18 mouse cellular contexts compared by ENCODE assay signal in genomic region chr6:129222188-129222800, GRCm38 (mm10). TPM values are rescaled to one million over a fixed set of nuclear protein-coding genes. Genes with fewer than 3 reads are reported as not detected.
DNase-seq lines count a peak whose midpoint lies in the region; ATAC-seq and TF ChIP-seq lines count a peak whose summit lies in the region.
"Had no signal": no experiment of that assay in that cellular context is flagged by ENCODE, and none has a peak within 500 bp of the region (broad histone marks: within the 10 kb centered on the region; RNA-seq: fewer than 3 reads in every experiment).

No protein-coding gene starts in this region.

- no peak for TF ChIP-seq CTCF in kidney, adult 2 months (conservative IDR thresholded peaks at IDR 0.05; ENCODE audit: insufficient read depth, insufficient read length, low read depth, low read length)
- TF ChIP-seq CTCF in lung, postnatal 0 days (IDR thresholded peaks at IDR 0.05) = no peak

- no peaks in the 10 kb centered on the region; the same call in 1 of the 2 replicates for H3K36me3 ChIP-seq in kidney, adult 2 months (ENCODE audit: control insufficient read depth, insufficient read depth, low read length)
- no peaks in the 10 kb centered on the region for H3K36me3 ChIP-seq in lung, postnatal 0 days (ENCODE audit: insufficient read depth, low read length)
- H3K36me3 ChIP-seq: embryonic facial prominence, embryonic 13.5 days; hindbrain, embryonic 15.5 days; neural tube, embryonic 12.5 days had no signal

- no peak overlapping the region for H3K9ac ChIP-seq in lung, postnatal 0 days (replicated peaks; ENCODE audit: low read depth)
- H3K9ac ChIP-seq: embryonic facial prominence, embryonic 13.5 days; hindbrain, embryonic 15.5 days; liver, embryonic 14.5 days; neural tube, embryonic 12.5 days had no signal

- no peaks in the 10 kb centered on the region for H3K9me3 ChIP-seq in lung, postnatal 0 days (ENCODE audit: low read length)
- H3K9me3 ChIP-seq: embryonic facial prominence, embryonic 13.5 days; hindbrain, embryonic 15.5 days; neural tube, embryonic 12.5 days had no signal

- peaks cover 12% of the 10 kb centered on the region for H3K4me1 ChIP-seq in kidney, adult 2 months (ENCODE audit: control insufficient read depth, insufficient read depth, low read length)
- H3K4me1 ChIP-seq in lung, postnatal 0 days (ENCODE audit: insufficient read depth, low read depth, low read length) = no peaks in the 10 kb centered on the region
- H3K4me1 ChIP-seq: embryonic facial prominence, embryonic 13.5 days; hindbrain, embryonic 15.5 days; neural tube, embryonic 12.5 days had no signal

- no peak overlapping the region for H3K4me3 ChIP-seq in kidney, adult 2 months (ENCODE audit: insufficient read depth, low read depth, low read length)
- H3K4me3 ChIP-seq in lung, postnatal 0 days (ENCODE audit: low read depth, low read length) = no peak overlapping the region
- H3K4me3 ChIP-seq: embryonic facial prominence, embryonic 13.5 days; hindbrain, embryonic 15.5 days; neural tube, embryonic 12.5 days had no signal

- TF ChIP-seq POLR2A in kidney, adult 2 months (IDR thresholded peaks at IDR 0.05; ENCODE audit: low read depth, low read length) = no peak

- DNase-seq in kidney, adult 2 months = peak; percentile 80
- no peak for DNase-seq in kidney, adult 11 months
- DNase-seq in 3134 (ENCODE audit: extremely low read depth, insufficient read length, low spot score) (peak; percentile 9), 3T3-L1 (ENCODE audit: low read depth, low spot score) (peak; percentile 66)
- peak; percentile 68 for DNase-seq in lung, postnatal 0 days (ENCODE audit: low spot score)
- no peak for DNase-seq in layer of hippocampus, postnatal 36 days
- DNase-seq: cerebellum, adult 18-20 months; heart, postnatal 14 days; left cerebral cortex, postnatal 4 days; right cerebral cortex, postnatal 4 days had no signal

- peak; percentile 42; the same call in 1 of the 2 replicates for ATAC-seq in lung, postnatal 0 days
- no peak for ATAC-seq in megakaryocyte progenitor cell, adult 5-6 weeks (replicated peaks; ENCODE audit: poor library complexity)
- ATAC-seq: Patski had no signal

- 0 out of 2 replicates have a peak overlapping the region, but pooled peaks have one; percentile 18 for H3K27ac ChIP-seq in kidney, adult 2 months (ENCODE audit: insufficient read depth, low read depth, low read length)
- no peak overlapping the region; the same call in 1 of the 2 replicates for H3K27ac ChIP-seq in lung, postnatal 0 days (ENCODE audit: low read length)
- H3K27ac ChIP-seq: embryonic facial prominence, embryonic 13.5 days; hindbrain, embryonic 15.5 days; liver, embryonic 14.5 days; neural tube, embryonic 12.5 days had no signal

- no peaks in the 10 kb centered on the region for H3K27me3 ChIP-seq in kidney, adult 2 months (replicated peaks; ENCODE audit: control insufficient read depth, insufficient read depth, low read length)
- no peaks in the 10 kb centered on the region for H3K27me3 ChIP-seq in lung, postnatal 0 days (replicated peaks; ENCODE audit: insufficient read depth, low read length)
- H3K27me3 ChIP-seq: embryonic facial prominence, embryonic 13.5 days; hindbrain, embryonic 15.5 days; neural tube, embryonic 12.5 days; Patski had no signal

- no peak; the same call in 1 of the 2 replicates for TF ChIP-seq EP300 in lung, postnatal 0 days (IDR thresholded peaks at IDR 0.05)

- no peak overlapping the region for H3K4me2 ChIP-seq in lung, postnatal 0 days (replicated peaks; ENCODE audit: low read depth, low read length)
- H3K4me2 ChIP-seq: embryonic facial prominence, embryonic 13.5 days; hindbrain, embryonic 15.5 days; neural tube, embryonic 12.5 days had no signal

- WGBS in kidney, adult 2 months = 63% methylated on average over 3 of the region's 3 CpGs
- 44% methylated on average over 3 of the region's 3 CpGs for WGBS in lung, postnatal 0 days

RNA-seq across cellular contexts. Expression of gene Clec2d, which starts 41.9 kb away (rescaled TPM):
- 42.9 and 67.0 TPM in 2 replicates for polyA plus RNA-seq in kidney, adult 2 months (2012; rRNA removed)
- 4.5 and 5.1 TPM in 2 replicates for polyA plus RNA-seq in lung, postnatal 0 days (2015; fragmentation: Nextera tagmentation; extraction: Ambion mirVana)
- total RNA-seq in layer of hippocampus, postnatal 36 days (2021) = 1 to 10 TPM; 5.7 to 9.8 TPM
- 16.8 and 26.4 TPM in 2 replicates for total RNA-seq in megakaryocyte progenitor cell, adult 5-6 weeks (2015)
- total RNA-seq in megakaryocyte progenitor cell, adult 5-6 weeks (2017) = 101 and 118 TPM in 2 replicates
- polyA plus RNA-seq: forebrain, embryonic 11.5 days; neural tube, embryonic 12.5 days had no signal

RNA-seq across cellular contexts. Expression of gene Cd69, which starts 52.9 kb away (rescaled TPM):
- polyA plus RNA-seq in kidney, adult 2 months (2012; rRNA removed) = 0.11 and 0.78 TPM in 2 replicates
- 0.39 and 0.48 TPM in 2 replicates for polyA plus RNA-seq in lung, postnatal 0 days (2015; fragmentation: Nextera tagmentation; extraction: Ambion mirVana)
- not detected for total RNA-seq in layer of hippocampus, postnatal 36 days (2021)
- 128 and 146 TPM in 2 replicates for total RNA-seq in megakaryocyte progenitor cell, adult 5-6 weeks (2015)
- 109 and 150 TPM in 2 replicates for total RNA-seq in megakaryocyte progenitor cell, adult 5-6 weeks (2017)
- total RNA-seq: layer of hippocampus, postnatal 14 days; left cerebral cortex, postnatal 4 days had no signal
- polyA plus RNA-seq: embryonic facial prominence, embryonic 13.5 days; forebrain, embryonic 11.5 days; hindbrain, embryonic 15.5 days; neural tube, embryonic 12.5 days; Patski had no signal

Comparison
In these comparisons a context has a peak if more than half of its experiments do, and no peak if none do; other contexts are left out.
1. DNase-seq: peak in kidney, adult 2 months (single experiment), 3134 (single experiment), 3T3-L1 (single experiment) and lung, postnatal 0 days (single experiment); none in kidney, adult 11 months (single experiment) and layer of hippocampus, postnatal 36 days (0 of 2).
2. RNA of gene Cd69, which starts 52.9 kb away (total RNA-seq): 109 to 150 TPM in megakaryocyte progenitor cell, adult 5-6 weeks; not detected in layer of hippocampus, postnatal 36 days; every median in the first group is over 100 times any median in the second.